Mouse (Mus musculus) liver, adult 2 months (tissue): Measurements from ENCODE around the gene Rrbp1.

Source experiments
- CTCF ChIP-seq: fragments of 200-500 bp; IDR thresholded peaks from 2 replicates; pipeline ENCODE4 v1.5.1; 2011; ENCODE audit warnings: low read depth, low read length, control low read depth
- POLR2A ChIP-seq: fragments of 200-500 bp; IDR thresholded peaks from 2 replicates; pipeline ENCODE4 v1.6.1; 2011; ENCODE audit warnings: low read length, control low read depth; ENCODE audit not compliant: insufficient read depth; ENCODE audit errors: extremely low read depth

DNA sequence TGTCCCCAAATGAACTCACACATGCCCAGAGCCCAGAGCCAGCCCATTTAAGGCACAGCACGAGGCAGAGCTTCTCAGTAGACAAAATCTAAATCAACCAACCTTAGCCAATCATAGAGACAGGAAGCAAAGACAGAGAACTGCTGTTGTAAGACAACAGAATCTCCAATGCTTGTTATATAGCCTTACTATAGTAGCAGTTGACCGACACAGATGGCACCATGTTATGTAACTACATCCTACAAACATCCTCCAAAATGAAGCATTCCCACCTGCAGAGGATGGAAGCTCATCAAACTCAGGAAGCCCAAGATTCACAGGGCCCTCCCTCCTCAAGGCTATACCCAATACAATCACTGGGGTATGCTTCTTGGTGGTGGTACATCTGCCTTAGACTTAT lies 23.6 kb downstream of the Rrbp1 start:
- TF ChIP-seq CTCF (no peak), POLR2A (no peak)
